Mouse (Mus musculus): ENCODE measurements around the gene Minpp1.

- TF ChIP-seq GATA1 (IDR thresholded peaks at IDR 0.05; ENCODE audit: low read length) = no peak
- TF ChIP-seq TAL1 (IDR thresholded peaks at IDR 0.05; ENCODE audit: low read length) = no peak
These were observed 36.6 kb upstream of the Minpp1 start for GRCm38 (mm10) chr19:32448931-32449330.

Data from erythroblast, embryonic 14.5 days (primary cell).